Mouse (Mus musculus) kidney, postnatal 14 days (tissue): ENCODE measurements around the gene Mfap2.
A peak's percentile ranks its signal among the peaks of the same experiment; 100 is the strongest.

Experiments used
- DNase-seq: peaks from one replicate; pipeline ENCODE4 v3.0.0; 2022; ENCODE audit warnings: mixed read lengths

The Mfap2 gene

DNA sequence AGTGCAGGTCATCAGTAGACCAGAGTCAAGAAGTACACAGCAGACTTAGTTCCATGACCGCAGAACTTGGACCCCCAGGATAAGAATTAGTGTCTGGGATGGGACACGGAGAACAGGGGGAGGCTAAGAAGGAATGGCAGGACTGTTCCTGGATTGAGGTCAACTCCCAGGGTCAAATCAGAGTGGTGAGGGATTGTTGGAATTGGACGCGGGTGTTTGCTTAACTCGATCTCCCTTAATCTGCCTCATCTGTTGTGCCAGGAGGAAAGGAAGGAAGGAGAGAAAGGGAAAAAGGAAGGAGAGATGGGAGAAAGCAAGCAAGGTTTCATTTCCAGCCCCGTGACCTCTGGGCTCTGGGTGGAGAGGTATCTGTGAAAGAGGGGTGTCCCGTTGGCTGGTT lies at the start of gene Mfap2:
Gene Mfap2 (plus strand): TSS at position 301 of the 400 bp plus-strand sequence.
- DNase-seq, result no peak

DNA sequence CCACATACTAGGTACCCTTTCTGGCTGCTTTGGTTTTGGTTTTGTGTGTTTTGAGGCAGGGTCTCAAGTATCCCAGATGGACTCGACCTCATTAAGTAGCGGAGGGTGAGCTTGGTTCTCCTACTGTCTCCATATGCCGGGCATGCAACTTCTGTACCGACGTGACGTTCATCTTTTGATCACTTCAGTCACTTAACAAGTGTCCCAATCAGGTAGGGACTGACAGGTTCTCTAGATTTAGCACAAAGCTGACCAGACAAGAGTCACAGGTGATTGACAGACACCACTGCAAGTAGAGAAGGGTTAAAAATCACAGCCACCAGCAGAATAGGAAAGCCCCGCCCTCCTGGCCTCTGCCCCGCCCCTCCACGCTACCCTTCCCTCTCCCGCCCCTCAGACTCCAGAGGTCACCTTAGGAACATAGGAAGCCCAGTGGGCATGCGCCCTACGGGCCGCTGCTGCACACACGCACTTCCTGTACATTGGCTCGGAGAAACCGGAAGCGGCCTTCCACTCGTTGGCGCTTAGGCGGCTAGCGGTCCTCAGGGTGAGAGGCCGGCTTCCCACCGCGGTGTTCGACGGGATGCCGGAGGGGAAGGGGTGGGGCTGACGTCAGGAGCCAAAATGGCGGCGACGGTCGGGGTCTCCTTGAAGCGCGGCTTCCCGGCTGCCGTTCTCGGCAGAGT lies 49.3 kb upstream of the Mfap2 start, which contains the start of gene Sdhb:
Gene Sdhb (plus strand): TSS at position 423 of the 686 bp plus-strand sequence.
- peak; percentile 99 for DNase-seq

- DNase-seq, result no peak
Measured at GRCm38 (mm10) chr4:140961467-140962206, 48.6 kb upstream of the Mfap2 start.

GRCm38 (mm10) chr4:140962207-140962909 lies 47.9 kb upstream of the Mfap2 start:
- no peak for DNase-seq

- DNase-seq, result peak; percentile 92
Measured at GRCm38 (mm10) chr4:140962950-140963349, 47.3 kb upstream of the Mfap2 start.

DNA sequence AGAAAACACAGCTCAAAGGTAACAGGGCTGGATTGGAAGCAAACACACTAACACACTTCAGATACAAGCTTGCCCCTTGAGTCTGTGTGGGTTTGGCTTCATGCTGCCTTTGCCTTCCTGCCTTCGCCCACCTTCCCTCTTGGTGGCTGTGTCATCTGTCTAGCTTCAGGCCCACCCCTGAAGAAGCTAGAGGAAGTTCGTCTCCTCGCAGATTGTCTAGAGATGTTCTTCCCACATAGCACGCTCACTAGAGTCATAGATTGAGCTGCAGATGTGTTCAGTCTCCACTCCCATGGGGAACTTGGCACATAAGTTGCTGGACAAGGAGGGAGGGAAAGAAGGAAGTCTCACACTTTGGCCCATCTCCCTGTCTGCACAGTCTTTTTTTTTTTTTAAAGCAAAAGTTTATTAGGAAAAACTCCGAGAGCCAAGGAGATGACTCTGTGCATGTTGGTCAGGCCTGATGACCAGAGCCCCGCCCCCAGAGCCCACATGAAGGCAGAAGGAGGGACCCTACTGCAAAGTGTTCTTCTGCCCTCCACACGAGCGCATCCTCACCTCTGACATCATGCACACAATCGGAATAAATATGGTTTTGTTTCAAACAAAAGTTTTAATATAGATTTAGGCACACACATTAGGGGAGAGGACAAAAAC lies 46.1 kb upstream of the Mfap2 start:
- DNase-seq, result no peak

- DNase-seq, result peak; percentile 84
Measured at GRCm38 (mm10) chr4:140964620-140965019, 45.6 kb upstream of the Mfap2 start.

DNA sequence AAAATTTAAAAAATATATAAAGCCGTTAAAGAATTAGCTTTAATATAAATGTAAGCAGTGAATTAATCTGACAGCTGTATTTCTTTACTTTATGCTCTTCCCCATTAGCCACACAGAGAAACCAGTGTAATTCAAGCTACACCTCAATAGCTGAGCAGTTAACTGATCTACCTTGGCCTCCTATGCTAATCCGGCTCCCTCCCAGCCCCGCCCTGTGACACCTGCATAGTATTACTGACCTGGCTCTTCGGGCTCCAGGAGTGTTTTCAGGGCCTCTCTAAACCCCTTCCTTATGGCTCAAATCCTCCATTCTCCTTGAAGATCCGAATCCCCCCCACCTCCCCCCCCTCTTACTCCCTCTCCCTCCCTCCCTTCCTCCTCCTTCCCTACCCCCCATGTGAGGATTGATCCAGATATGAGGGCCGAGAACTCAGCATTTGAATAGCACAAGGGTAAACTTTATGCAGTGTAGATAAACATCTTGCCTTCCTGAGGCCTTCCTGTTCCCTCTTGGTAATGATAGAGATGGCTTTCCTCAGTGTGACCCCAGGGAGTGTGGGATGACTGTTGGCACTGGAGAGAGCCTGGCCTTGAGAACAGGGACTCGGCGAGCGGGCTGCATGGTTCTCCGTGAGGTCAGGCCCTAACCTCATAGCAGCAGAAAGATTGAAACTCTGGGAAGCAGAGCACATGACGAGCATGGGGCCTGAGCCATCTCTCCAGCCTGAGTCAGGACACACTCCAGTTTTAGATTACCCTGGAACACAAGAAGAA lies 42.6 kb upstream of the Mfap2 start:
- DNase-seq, result no peak

DNA sequence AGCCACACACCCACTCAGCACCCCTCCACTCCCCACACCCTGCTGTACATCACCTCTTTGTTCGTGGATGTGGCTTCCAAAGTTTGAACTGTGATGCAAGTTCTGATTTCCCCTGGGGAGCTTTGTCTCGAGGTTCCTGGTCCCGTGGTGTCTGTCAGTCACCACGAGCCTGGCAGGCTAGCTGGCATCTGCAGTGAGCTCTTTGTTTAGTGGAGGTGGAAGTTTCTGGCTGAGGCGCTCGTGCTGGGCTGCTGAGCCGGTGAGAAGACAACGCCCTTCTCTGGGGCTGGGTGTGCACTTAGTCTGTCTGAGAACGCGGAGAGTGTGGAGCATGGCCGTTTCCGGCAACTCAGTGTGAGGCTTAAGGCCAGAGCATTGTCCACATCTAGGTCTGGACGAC lies 38.5 kb upstream of the Mfap2 start:
- DNase-seq, result no peak

DNA sequence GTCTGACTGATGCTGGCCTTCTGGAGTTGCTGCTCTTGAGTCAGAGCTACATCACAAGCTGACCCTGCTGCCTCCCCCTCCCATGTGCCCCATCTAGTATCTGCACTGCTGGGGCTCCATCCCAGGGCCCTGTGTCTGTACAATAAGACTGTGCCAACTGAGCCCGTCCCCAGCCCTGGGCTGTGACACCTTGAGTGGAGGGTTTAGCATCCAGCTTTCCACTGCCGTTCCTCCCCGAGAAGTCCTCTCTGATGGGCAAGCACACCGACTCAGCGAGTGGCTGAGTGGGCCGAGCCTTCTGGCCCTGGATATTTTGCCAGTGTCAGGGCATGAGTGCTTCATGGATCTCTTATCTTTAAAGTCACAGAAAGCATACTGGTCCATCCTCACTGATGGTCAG lies 35.8 kb upstream of the Mfap2 start:
- no peak for DNase-seq

GRCm38 (mm10) chr4:140975356-140975755 lies 34.9 kb upstream of the Mfap2 start:
- no peak for DNase-seq

- DNase-seq, result no peak
Measured at GRCm38 (mm10) chr4:140977278-140977677, 32.9 kb upstream of the Mfap2 start.

DNA sequence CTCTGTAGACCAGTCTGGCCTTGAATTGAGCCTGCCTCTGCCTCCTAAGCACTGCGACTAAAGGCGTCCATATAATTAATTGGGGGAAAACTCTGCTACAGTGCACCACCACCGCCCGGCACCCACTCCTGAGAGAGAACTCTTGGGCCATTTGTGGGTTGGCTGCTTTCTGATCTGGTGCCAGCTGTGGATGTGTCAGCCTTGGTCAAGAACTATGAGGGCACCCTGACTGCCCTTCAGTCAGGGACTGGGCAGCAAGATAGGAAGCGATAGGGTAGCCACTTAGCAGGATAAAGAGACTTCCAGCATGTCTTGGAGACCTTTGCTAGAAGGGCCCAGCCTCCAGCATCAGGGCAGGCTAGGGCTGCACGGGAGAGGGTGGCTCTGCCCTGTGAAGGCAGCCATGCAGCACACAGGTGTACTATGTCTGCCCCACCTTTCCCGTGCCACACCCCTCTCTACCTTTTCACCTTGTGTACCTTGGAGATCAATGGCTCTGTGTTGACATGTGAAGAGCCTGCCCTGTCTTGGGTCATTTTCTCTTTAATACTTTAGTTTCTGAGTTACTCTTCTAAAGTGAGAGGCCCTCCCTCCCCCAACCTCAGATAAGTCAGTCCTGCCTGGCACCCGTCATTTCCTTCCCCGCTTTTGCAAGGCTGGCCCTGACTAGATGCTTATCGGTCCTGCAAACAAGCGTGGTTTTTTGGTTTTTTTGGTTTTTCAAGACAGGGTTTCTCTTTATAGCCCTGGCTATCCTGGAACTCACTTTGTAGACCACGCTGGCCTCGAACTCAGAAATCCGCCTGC lies 32.1 kb upstream of the Mfap2 start:
- DNase-seq, result no peak

DNA sequence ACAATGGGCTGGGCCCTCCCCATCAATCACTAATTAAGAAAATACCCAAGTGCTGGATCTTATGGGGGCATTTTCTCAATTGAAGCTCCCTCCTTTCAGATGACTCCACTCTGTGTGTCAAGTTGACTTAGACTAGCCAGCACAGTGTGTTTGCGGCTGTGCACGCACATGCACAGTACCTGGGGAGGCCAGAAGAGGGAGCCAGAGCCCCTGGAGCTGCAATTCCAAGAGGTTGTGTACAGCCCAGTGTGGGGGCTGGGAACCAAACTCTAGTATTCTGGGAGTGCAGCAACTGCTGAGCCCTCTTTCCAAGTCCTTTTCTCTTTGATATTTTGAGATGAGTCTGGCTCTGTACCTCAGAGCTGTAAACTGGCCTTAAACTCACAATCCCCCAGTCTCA lies 28.6 kb upstream of the Mfap2 start:
- DNase-seq, result no peak

DNA sequence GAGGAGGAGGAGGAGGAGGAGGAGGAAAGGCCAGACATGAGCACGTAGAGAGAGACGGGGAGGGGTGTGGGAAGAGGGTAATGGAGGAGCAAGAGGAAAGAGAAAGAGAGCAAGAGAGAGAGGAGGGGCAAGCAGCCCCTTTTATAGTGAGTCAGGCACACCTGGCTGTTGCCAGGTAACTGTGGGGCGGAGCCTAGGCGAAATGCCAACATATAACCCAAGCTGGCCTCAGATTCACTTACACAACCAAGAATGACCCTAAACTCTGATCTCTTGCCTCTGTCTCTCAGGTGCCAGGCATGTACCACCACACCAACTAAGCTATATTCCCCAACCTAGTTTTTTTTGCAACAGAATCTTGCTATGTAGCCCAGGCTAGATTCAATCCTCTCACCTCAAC lies 27.4 kb upstream of the Mfap2 start:
- no peak for DNase-seq

DNA sequence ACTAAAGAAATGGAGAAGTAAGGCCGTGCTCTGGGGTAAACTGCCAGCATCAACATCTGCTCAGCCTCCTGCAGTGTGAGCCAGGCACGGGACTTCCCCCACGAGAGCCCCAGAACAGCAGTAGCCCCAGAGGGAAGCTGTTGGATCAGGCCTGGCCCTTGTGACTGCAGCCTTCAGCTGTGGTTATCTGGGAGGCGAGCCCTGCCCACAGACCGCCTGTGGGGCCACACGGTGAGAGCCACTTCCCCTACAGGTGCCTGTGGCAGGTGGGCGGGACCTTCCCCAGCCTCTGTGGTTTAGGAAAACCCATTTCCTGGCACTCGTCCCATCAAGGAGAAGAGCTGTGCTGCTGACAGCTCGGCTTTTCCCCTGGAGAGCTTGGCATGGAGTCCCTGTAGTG lies 26.8 kb upstream of the Mfap2 start:
- DNase-seq, result peak; percentile 40

DNA sequence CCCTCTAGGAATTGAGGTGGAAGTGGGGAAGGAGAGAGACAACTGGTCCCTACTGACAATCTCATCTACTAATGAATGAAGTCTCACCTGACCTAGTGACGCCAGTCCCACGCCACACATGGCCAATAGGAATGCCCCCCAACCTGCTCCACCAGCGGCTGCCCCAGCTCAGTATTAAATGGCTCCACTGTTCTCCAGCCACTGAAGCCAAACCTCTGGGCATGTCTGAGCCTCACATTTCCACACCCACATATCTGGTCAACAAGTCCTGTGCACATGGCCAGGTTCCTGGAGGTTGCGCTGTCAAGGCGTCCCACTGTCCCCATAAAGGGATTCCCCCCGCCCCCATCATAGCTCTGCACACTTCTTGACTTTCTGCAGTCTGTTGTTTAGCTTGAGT lies 25.7 kb upstream of the Mfap2 start:
- no peak for DNase-seq

- no peak for DNase-seq
Measured at GRCm38 (mm10) chr4:140986024-140986710, 24.1 kb upstream of the Mfap2 start.

DNA sequence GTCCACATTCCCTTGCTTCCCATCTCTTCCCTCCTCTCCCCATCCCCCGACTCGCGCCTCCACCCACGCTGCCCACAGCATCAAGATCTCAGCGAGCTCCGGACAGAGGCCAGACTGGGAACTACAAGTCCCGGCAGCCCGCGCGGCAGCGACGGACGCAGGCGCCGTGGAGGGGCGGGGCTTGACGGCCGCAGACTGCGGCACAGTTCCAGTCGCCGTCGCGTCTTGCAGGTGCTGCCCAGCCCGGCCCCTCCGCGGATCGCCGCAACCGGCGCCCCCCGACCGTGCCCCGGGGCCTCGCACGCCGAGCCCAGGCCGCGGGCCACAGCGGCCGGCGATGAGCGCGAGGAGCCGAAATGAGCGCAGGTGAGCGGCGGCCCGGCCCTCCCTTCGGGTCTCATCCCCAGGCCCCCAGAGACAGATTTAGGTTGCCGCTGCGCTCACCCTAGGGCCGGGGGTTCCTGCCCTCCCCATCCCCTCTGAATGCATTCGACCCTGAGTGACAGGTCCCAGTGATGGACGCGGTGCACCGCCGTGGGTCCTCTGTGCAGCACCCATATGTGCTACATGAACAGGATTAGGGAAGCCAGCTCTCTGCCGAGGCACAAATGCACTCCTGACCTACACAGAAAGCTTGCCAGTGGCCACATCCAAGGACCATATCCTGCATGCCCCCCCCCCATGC lies 23.4 kb upstream of the Mfap2 start, which contains the start of gene Atp13a2:
Gene Atp13a2 (plus strand): TSS at position 163 of the 685 bp plus-strand sequence.
- DNase-seq, result peak; percentile 94

DNA sequence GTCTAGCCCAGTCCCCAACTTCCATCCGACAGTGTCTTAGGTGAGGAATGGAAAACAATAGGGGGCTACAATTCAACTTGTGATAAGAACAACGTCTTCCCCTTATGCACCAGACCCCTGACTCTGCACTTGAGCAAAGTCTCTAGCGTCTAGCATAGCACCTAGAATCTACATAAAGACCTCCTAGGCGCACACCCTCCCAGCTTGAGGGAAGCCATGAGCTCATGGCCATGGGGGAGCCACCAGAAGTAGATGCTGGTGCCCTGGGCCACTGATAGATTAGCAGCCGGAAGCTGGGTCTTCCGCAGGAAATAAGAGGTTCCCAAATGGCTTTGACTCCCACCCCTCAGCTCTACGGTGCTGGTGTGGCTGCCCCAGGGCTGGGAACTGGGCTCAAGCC lies 22.7 kb upstream of the Mfap2 start:
- DNase-seq, result no peak
